Mouse (Mus musculus): ENCODE results near the gene Unc93b1. TPM values are rescaled to one million over a fixed set of nuclear protein-coding genes. Genes with fewer than 3 reads are reported as not detected.

Unc93b1 gene
- polyA plus RNA-seq, 1 experiment from 2014 or later = 8.1 TPM

GRCm38 (mm10) chr19:3930262-3931057 is 4.5 kb upstream of the Unc93b1 start:
- no peaks in the 10 kb centered on the region for H3K9me3 ChIP-seq
- no peaks in the 10 kb centered on the region for H3K36me3 ChIP-seq
- no peak overlapping the region for H3K4me2 ChIP-seq (replicated peaks)
- no peak overlapping the region for H3K9ac ChIP-seq (replicated peaks)
- peaks cover 21% of the 10 kb centered on the region for H3K4me1 ChIP-seq (replicated peaks)
- WGBS = 77% methylated on average over 21 of the region's 21 CpGs
- H3K27me3 ChIP-seq = peaks cover 6% of the 10 kb centered on the region; the same call in 1 of the 2 replicates
- ATAC-seq = no peak
- H3K4me3 ChIP-seq (replicated peaks) = no peak overlapping the region
- H3K27ac ChIP-seq = no peak overlapping the region

GRCm38 (mm10) chr19:3931716-3932115 is 3.3 kb upstream of the Unc93b1 start:
- Histone ChIP-seq H3K4me2 (replicated peaks) (no peak overlapping the region), H3K36me3 (no peaks in the 10 kb centered on the region), H3K4me1 (replicated peaks) (peaks cover 29% of the 10 kb centered on the region), H3K4me3 (replicated peaks) (no peak overlapping the region), H3K27me3 (peaks cover 12% of the 10 kb centered on the region), H3K9ac (replicated peaks) (no peak overlapping the region), H3K27ac (no peak overlapping the region), H3K9me3 (no peaks in the 10 kb centered on the region)
- WGBS = 92% methylated on average over 9 of the region's 9 CpGs
- ATAC-seq = no peak

GRCm38 (mm10) chr19:3935896-3936850 is 1.2 kb downstream of the Unc93b1 start:
- WGBS = 8% methylated on average over 22 of the region's 22 CpGs

GRCm38 (mm10) chr19:3942315-3942714 is 7.3 kb downstream of the Unc93b1 start:
- H3K9me3 ChIP-seq = no peaks in the 10 kb centered on the region
- H3K4me3 ChIP-seq (replicated peaks) = no peak overlapping the region
- H3K4me1 ChIP-seq (replicated peaks) = peaks cover 3% of the 10 kb centered on the region
- WGBS = 86% methylated on average over 7 of the region's 7 CpGs
- H3K27ac ChIP-seq = no peak overlapping the region
- no peak overlapping the region for H3K4me2 ChIP-seq (replicated peaks)
- no peak for ATAC-seq
- H3K36me3 ChIP-seq = no peaks in the 10 kb centered on the region
- no peak overlapping the region for H3K9ac ChIP-seq (replicated peaks)
- H3K27me3 ChIP-seq = peaks cover 11% of the 10 kb centered on the region

More at GRCm38 (mm10) chr19:3935896-3936850, 1.2 kb downstream of the Unc93b1 start:
- H3K36me3 ChIP-seq = no peaks in the 10 kb centered on the region
- peak overlapping the region; percentile 59 for H3K4me2 ChIP-seq (replicated peaks)
- peak overlapping the region; percentile 48 for H3K9ac ChIP-seq (replicated peaks)
- ATAC-seq = 0 out of 2 replicates have a peak, but pooled peaks have one; percentile 45
- no peaks in the 10 kb centered on the region for H3K9me3 ChIP-seq
- H3K27me3 ChIP-seq = peaks cover 17% of the 10 kb centered on the region
- no peak overlapping the region for H3K27ac ChIP-seq
- H3K4me3 ChIP-seq (replicated peaks) = peak overlapping the region; percentile 35
- H3K4me1 ChIP-seq (replicated peaks) = peaks cover 14% of the 10 kb centered on the region

- H3K27ac ChIP-seq = no peak overlapping the region
- no peaks in the 10 kb centered on the region for H3K36me3 ChIP-seq
- H3K4me2 ChIP-seq (replicated peaks) = peak overlapping the region; percentile 21; the same call in 1 of the 2 replicates
- peaks cover 3% of the 10 kb centered on the region for H3K4me1 ChIP-seq (replicated peaks)
- H3K9ac ChIP-seq (replicated peaks) = no peak overlapping the region
- ATAC-seq = no peak
- H3K9me3 ChIP-seq = no peaks in the 10 kb centered on the region
- H3K4me3 ChIP-seq (replicated peaks) = no peak overlapping the region
- 26% methylated on average over 27 of the region's 27 CpGs for WGBS
- peaks cover 11% of the 10 kb centered on the region for H3K27me3 ChIP-seq
Measured at GRCm38 (mm10) chr19:3942986-3943735, 8.2 kb downstream of the Unc93b1 start.

GRCm38 (mm10) chr19:3945872-3946564 is 11.0 kb downstream of the Unc93b1 start:
- Histone ChIP-seq H3K36me3 (no peaks in the 10 kb centered on the region), H3K4me1 (replicated peaks) (peaks cover 3% of the 10 kb centered on the region), H3K9ac (replicated peaks) (no peak overlapping the region), H3K9me3 (no peaks in the 10 kb centered on the region), H3K4me3 (replicated peaks) (no peak overlapping the region), H3K4me2 (replicated peaks) (no peak overlapping the region), H3K27ac (no peak overlapping the region), H3K27me3 (peaks cover 11% of the 10 kb centered on the region)
- WGBS = 38% methylated on average over 10 of the region's 10 CpGs
- ATAC-seq = no peak

- peaks cover 3% of the 10 kb centered on the region for H3K4me1 ChIP-seq (replicated peaks)
- peaks cover 11% of the 10 kb centered on the region for H3K27me3 ChIP-seq
- ATAC-seq = peak; percentile 84
- no peak overlapping the region for H3K4me2 ChIP-seq (replicated peaks)
- no peaks in the 10 kb centered on the region for H3K36me3 ChIP-seq
- WGBS = 11% methylated on average over 2 of the region's 2 CpGs
- H3K9ac ChIP-seq (replicated peaks) = no peak overlapping the region
- no peak overlapping the region for H3K27ac ChIP-seq
- no peak overlapping the region for H3K4me3 ChIP-seq (replicated peaks)
- no peaks in the 10 kb centered on the region for H3K9me3 ChIP-seq
Measured at GRCm38 (mm10) chr19:3946715-3947114, 11.7 kb downstream of the Unc93b1 start.

GRCm38 (mm10) chr19:3947813-3948212 is 12.8 kb downstream of the Unc93b1 start:
- no peaks in the 10 kb centered on the region for H3K36me3 ChIP-seq
- H3K4me2 ChIP-seq (replicated peaks) = no peak overlapping the region
- ATAC-seq = no peak
- no peaks in the 10 kb centered on the region for H3K9me3 ChIP-seq
- no peak overlapping the region for H3K4me3 ChIP-seq (replicated peaks)
- H3K4me1 ChIP-seq (replicated peaks) = peaks cover 3% of the 10 kb centered on the region
- H3K27me3 ChIP-seq = peaks cover 11% of the 10 kb centered on the region
- WGBS = 76% methylated on average over 3 of the region's 3 CpGs
- no peak overlapping the region for H3K9ac ChIP-seq (replicated peaks)
- no peak overlapping the region for H3K27ac ChIP-seq

GRCm38 (mm10) chr19:3948546-3948945 is 13.6 kb downstream of the Unc93b1 start:
- no peak overlapping the region for H3K9ac ChIP-seq (replicated peaks)
- no peak for ATAC-seq

GRCm38 (mm10) chr19:3950331-3950730 is 15.3 kb downstream of the Unc93b1 start:
- Histone ChIP-seq H3K4me2 (replicated peaks) (no peak overlapping the region), H3K36me3 (no peaks in the 10 kb centered on the region), H3K9ac (replicated peaks) (no peak overlapping the region), H3K4me1 (replicated peaks) (no peaks in the 10 kb centered on the region), H3K9me3 (no peaks in the 10 kb centered on the region), H3K27me3 (no peaks in the 10 kb centered on the region), H3K27ac (no peak overlapping the region), H3K4me3 (replicated peaks) (no peak overlapping the region)
- ATAC-seq = no peak
- WGBS = 73% methylated on average over 3 of the region's 3 CpGs

More at GRCm38 (mm10) chr19:3948546-3948945, 13.6 kb downstream of the Unc93b1 start:
- 76% methylated on average over 14 of the region's 14 CpGs for WGBS
- H3K27me3 ChIP-seq = peaks cover 6% of the 10 kb centered on the region; the same call in 1 of the 2 replicates
- H3K4me1 ChIP-seq (replicated peaks) = no peaks in the 10 kb centered on the region
- no peaks in the 10 kb centered on the region for H3K9me3 ChIP-seq
- H3K36me3 ChIP-seq = no peaks in the 10 kb centered on the region
- H3K4me3 ChIP-seq (replicated peaks) = no peak overlapping the region
- H3K27ac ChIP-seq = no peak overlapping the region
- H3K4me2 ChIP-seq (replicated peaks) = no peak overlapping the region

GRCm38 (mm10) chr19:3951461-3951860 is 16.5 kb downstream of the Unc93b1 start:
- H3K9me3 ChIP-seq = no peaks in the 10 kb centered on the region
- no peak for ATAC-seq

More at GRCm38 (mm10) chr19:3951461-3951860, 16.5 kb downstream of the Unc93b1 start:
- no peak overlapping the region for H3K4me3 ChIP-seq (replicated peaks)
- no peaks in the 10 kb centered on the region for H3K36me3 ChIP-seq
- H3K4me1 ChIP-seq (replicated peaks) = no peaks in the 10 kb centered on the region
- H3K27me3 ChIP-seq = 0 out of 2 replicates have a peak, but pooled peaks cover under 1% of the 10 kb centered on the region
- no peak overlapping the region for H3K27ac ChIP-seq
- H3K4me2 ChIP-seq (replicated peaks) = no peak overlapping the region
- H3K9ac ChIP-seq (replicated peaks) = no peak overlapping the region
